Comparison of ENCODE assay signal across 7 mouse cellular contexts in genomic region chr15:9140252-9140680, GRCm38 (mm10). TPM values are rescaled to one million over a fixed set of nuclear protein-coding genes. Genes with fewer than 3 reads are reported as not detected.
DNase-seq lines count a peak whose midpoint lies in the region; ATAC-seq and TF ChIP-seq lines count a peak whose summit lies in the region.

TSS of gene Lmbrd2 (plus strand) at chr15:9140550.

- peak; percentile 43; the same call in 1 of the 2 replicates for TF ChIP-seq POLR2A in small intestine, adult 2 months (IDR thresholded peaks at IDR 0.05; ENCODE audit: low read depth, low read length)

- H3K4me2 ChIP-seq in intestine, postnatal 0 days (replicated peaks; ENCODE audit: low read depth), result peak within 1 kb of the TSS; percentile 79
- peak within 1 kb of the TSS; percentile 69 for H3K4me2 ChIP-seq in midbrain, embryonic 12.5 days (replicated peaks)

- ATAC-seq in intestine, postnatal 0 days, result peak; percentile 98
- peak; percentile 98 for ATAC-seq in midbrain, embryonic 12.5 days (ENCODE audit: low FRiP score, low read depth)

- TF ChIP-seq CTCF in intestine, postnatal 0 days (IDR thresholded peaks at IDR 0.05; ENCODE audit: low read depth), result no peak
- no peak for TF ChIP-seq CTCF in small intestine, adult 2 months (IDR thresholded peaks at IDR 0.05; ENCODE audit: extremely low read depth, insufficient read length, insufficient replicate concordance, low read depth, low read length)

- DNase-seq in adrenal gland, adult 8-10 months, result peak; percentile 97
- DNase-seq in embryo, embryonic 9.5 days (ENCODE audit: extremely low spot score), result peak; percentile 97
- peak; percentile 70 for DNase-seq in gonadal fat pad, adult 2 months (ENCODE audit: low read depth)
- DNase-seq in left cerebral cortex, postnatal 4 days, result peak; percentile 99

- no peaks in the 10 kb centered on the region for H3K27me3 ChIP-seq in intestine, postnatal 0 days (replicated peaks; ENCODE audit: control insufficient read depth, insufficient read depth, low read length)
- no peaks in the 10 kb centered on the region for H3K27me3 ChIP-seq in midbrain, embryonic 12.5 days
- H3K27me3 ChIP-seq in small intestine, adult 2 months (ENCODE audit: control insufficient read depth, insufficient read depth, low read length), result no peaks in the 10 kb centered on the region

- H3K9me3 ChIP-seq in intestine, postnatal 0 days (ENCODE audit: control insufficient read depth), result no peaks in the 10 kb centered on the region
- no peaks in the 10 kb centered on the region for H3K9me3 ChIP-seq in midbrain, embryonic 12.5 days

- H3K4me1 ChIP-seq in intestine, postnatal 0 days (replicated peaks; ENCODE audit: control insufficient read depth, insufficient read depth, low read length), result peaks cover under 1% of the 10 kb centered on the region
- H3K4me1 ChIP-seq in midbrain, embryonic 12.5 days, result peaks cover 25% of the 10 kb centered on the region
- H3K4me1 ChIP-seq in small intestine, adult 2 months (ENCODE audit: control insufficient read depth, insufficient read depth, insufficient read length, low read length), result peaks cover 2% of the 10 kb centered on the region; the same call in 1 of the 2 replicates

- intact Hi-C loops in left cerebral cortex, postnatal 4 days (cut with DNase I), result no loop called here

- H3K4me3 ChIP-seq in intestine, postnatal 0 days (ENCODE audit: low read depth, low read length), result peak within 1 kb of the TSS; percentile 84
- H3K4me3 ChIP-seq in midbrain, embryonic 12.5 days, result peak within 1 kb of the TSS; percentile 90
- peak within 1 kb of the TSS; percentile 84 for H3K4me3 ChIP-seq in small intestine, adult 2 months (ENCODE audit: low read depth, low read length)

- H3K9ac ChIP-seq in intestine, postnatal 0 days (ENCODE audit: low read depth, low read length), result peak within 1 kb of the TSS; percentile 88
- peak within 1 kb of the TSS; percentile 78 for H3K9ac ChIP-seq in midbrain, embryonic 12.5 days (replicated peaks)

- H3K36me3 ChIP-seq in intestine, postnatal 0 days (ENCODE audit: control insufficient read depth, insufficient read depth), result peaks cover 16% of the 10 kb centered on the region
- peaks cover 25% of the 10 kb centered on the region for H3K36me3 ChIP-seq in midbrain, embryonic 12.5 days
- H3K36me3 ChIP-seq in small intestine, adult 2 months (ENCODE audit: control insufficient read depth, insufficient read depth, low read length), result peaks cover 2% of the 10 kb centered on the region; the same call in 1 of the 2 replicates

- H3K27ac ChIP-seq in intestine, postnatal 0 days (ENCODE audit: low read depth, low read length), result peak within 1 kb of the TSS; percentile 80
- H3K27ac ChIP-seq in midbrain, embryonic 12.5 days (replicated peaks), result peak within 1 kb of the TSS; percentile 84
- peak within 1 kb of the TSS; percentile 48 for H3K27ac ChIP-seq in small intestine, adult 2 months (ENCODE audit: insufficient read depth, low read depth, low read length)

- WGBS in intestine, postnatal 0 days, result under 1% methylated on average over 34 of the region's 34 CpGs
- under 1% methylated on average over 33 of the region's 34 CpGs for whole genome bisulfite sequencing in midbrain, embryonic 12.5 days
- WGBS in small intestine, adult 2 months, result under 1% methylated on average over 34 of the region's 34 CpGs

RNA-seq across cellular contexts. Expression of gene Lmbrd2, which starts in this region (rescaled TPM):
- 10 to 100 TPM; 26.3 to 35.9 (median 34.2) TPM for total RNA-seq in adrenal gland, adult 8-10 months (2022)
- 12.1 and 15.8 TPM in 2 replicates for polyA plus RNA-seq in gonadal fat pad, adult 2 months (2012; rRNA removed)
- 5.0 and 5.8 TPM in 2 replicates for polyA plus RNA-seq in intestine, postnatal 0 days (2015; fragmentation: Nextera tagmentation; extraction: Ambion mirVana)
- 10 to 100 TPM; 52.2 to 52.6 TPM for total RNA-seq in left cerebral cortex, postnatal 4 days (2021)
- polyA plus RNA-seq in midbrain, embryonic 12.5 days (2016; fragmentation: Nextera tagmentation; extraction: Ambion mirVana), result 3.4 and 3.5 TPM in 2 replicates
- 3.4 and 10.8 TPM in 2 replicates for polyA plus RNA-seq in small intestine, adult 2 months (2012; rRNA removed)

Comparison
In these comparisons a context has a peak if more than half of its experiments do, and no peak if none do; other contexts are left out.
1. Peak in every context shown above with its lines: DNase-seq, ATAC-seq, H3K4me3 ChIP-seq and H3K27ac ChIP-seq.